Mouse (Mus musculus): ENCODE measurements at regions not wholly inside any gene's neighbourhood (a gene's known extent, or its start where the extent isn't known, plus 50 kb on each side); places are given as distances from the start of the nearest gene placed in this dataset.

DNA sequence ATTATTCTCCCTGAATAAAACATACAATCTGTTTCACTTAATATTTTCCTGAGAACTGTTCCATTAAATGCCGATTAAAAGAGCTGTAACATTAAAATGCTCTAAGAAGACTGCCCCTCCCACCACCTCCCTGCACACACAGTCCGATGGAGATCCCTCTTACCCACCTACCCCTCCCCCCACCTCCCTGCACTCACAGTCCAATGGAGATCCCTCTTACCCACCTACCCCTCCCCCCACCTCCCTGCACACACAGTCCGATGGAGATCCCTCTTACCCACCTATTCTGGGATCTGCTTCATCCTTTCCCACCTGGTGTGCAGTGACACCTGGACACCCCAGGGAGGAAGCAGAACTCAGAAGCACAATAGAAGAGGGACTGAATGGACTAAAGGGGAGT is 305.6 kb downstream of the Cps1 start:
- Histone ChIP-seq H3K9ac (ENCODE audit: insufficient read depth, low read depth, low read length, poor library complexity, severe bottlenecking) (no peak overlapping the region), H3K4me1 (ENCODE audit: control insufficient read depth in 2 of 2, insufficient read depth in 2 of 2, low read length in 2 of 2, poor library complexity in 1 of 2) (no peaks in the 10 kb centered on the region), H3K9me3 (ENCODE audit: control insufficient read depth, insufficient read depth, low read depth, low read length) (no peaks in the 10 kb centered on the region), H3K4me3 (ENCODE audit: insufficient read depth in 1 of 2, low read depth in 1 of 2, low read length in 2 of 2, poor library complexity in 1 of 2, severe bottlenecking in 1 of 2) (no peak overlapping the region), H3K27ac (ENCODE audit: insufficient read depth, low read depth, low read length, poor library complexity, severe bottlenecking) (no peak overlapping the region), H3K36me3 (ENCODE audit: control insufficient read depth, insufficient read depth, low read length, poor library complexity, severe bottlenecking) (no peaks in the 10 kb centered on the region)
- no peak for TF ChIP-seq ZC3H11A (IDR thresholded peaks at IDR 0.05; ENCODE audit: borderline replicate concordance, low read depth, low read length)
- TF ChIP-seq HCFC1 (IDR thresholded peaks at IDR 0.05; ENCODE audit: borderline replicate concordance, insufficient read depth, low read length), result no peak
- TF ChIP-seq CHD2 (IDR thresholded peaks at IDR 0.05; ENCODE audit: low read depth, low read length), result no peak
- no peak for TF ChIP-seq MAFK (IDR thresholded peaks at IDR 0.05; ENCODE audit: insufficient read depth, low read depth, low read length)
- no peak for TF ChIP-seq ZNF384 (IDR thresholded peaks at IDR 0.05; ENCODE audit: low read depth, low read length)
- DNase-seq (ENCODE audit: low read depth, low spot score), result no peak
- in situ Hi-C loops (cut with MboI; ENCODE audit: low sequenced_read_pairs in 2 of 2, unreplicated experiment in 2 of 2), result no loop called here

DNA sequence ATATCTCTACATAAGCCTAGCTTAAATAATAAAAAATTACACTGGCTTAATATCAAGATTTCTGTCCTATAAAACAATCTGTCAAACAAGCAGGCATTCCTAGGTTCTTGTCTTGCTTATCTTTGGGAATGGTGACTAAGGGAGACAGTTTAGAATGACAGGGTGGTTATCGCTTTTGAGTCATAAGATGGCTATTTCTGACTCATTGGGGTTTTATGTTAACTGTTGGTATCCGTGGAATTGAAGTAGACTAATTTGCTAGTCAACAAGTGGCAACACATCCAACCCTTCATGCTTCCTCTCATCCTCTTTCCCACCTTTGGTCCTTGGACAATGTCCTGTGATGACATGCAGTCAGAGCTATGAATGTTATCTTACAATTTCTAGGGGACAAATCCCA is 328.0 kb downstream of the Cps1 start:
- no peak overlapping the region for H3K27ac ChIP-seq (ENCODE audit: insufficient read depth, low read depth, low read length, poor library complexity, severe bottlenecking)
- no peak overlapping the region for H3K9ac ChIP-seq (ENCODE audit: insufficient read depth, low read depth, low read length, poor library complexity, severe bottlenecking)
- no peaks in the 10 kb centered on the region for H3K4me1 ChIP-seq (ENCODE audit: control insufficient read depth in 2 of 2, insufficient read depth in 2 of 2, low read length in 2 of 2, poor library complexity in 1 of 2)
- TF ChIP-seq CHD2 (IDR thresholded peaks at IDR 0.05; ENCODE audit: low read depth, low read length) (no peak), ZNF384 (IDR thresholded peaks at IDR 0.05; ENCODE audit: low read depth, low read length) (no peak), MAFK (IDR thresholded peaks at IDR 0.05; ENCODE audit: insufficient read depth, low read depth, low read length) (no peak), HCFC1 (IDR thresholded peaks at IDR 0.05; ENCODE audit: borderline replicate concordance, insufficient read depth, low read length) (no peak), ZC3H11A (IDR thresholded peaks at IDR 0.05; ENCODE audit: borderline replicate concordance, low read depth, low read length) (no peak)
- in situ Hi-C loops (cut with MboI; ENCODE audit: low sequenced_read_pairs in 2 of 2, unreplicated experiment in 2 of 2), result no loop called here
- no peak for DNase-seq (ENCODE audit: low read depth, low spot score)
- H3K9me3 ChIP-seq (ENCODE audit: control insufficient read depth, insufficient read depth, low read depth, low read length), result no peaks in the 10 kb centered on the region
- H3K36me3 ChIP-seq (ENCODE audit: control insufficient read depth, insufficient read depth, low read length, poor library complexity, severe bottlenecking), result no peaks in the 10 kb centered on the region
- H3K4me3 ChIP-seq (ENCODE audit: insufficient read depth in 1 of 2, low read depth in 1 of 2, low read length in 2 of 2, poor library complexity in 1 of 2, severe bottlenecking in 1 of 2), result no peak overlapping the region

DNA sequence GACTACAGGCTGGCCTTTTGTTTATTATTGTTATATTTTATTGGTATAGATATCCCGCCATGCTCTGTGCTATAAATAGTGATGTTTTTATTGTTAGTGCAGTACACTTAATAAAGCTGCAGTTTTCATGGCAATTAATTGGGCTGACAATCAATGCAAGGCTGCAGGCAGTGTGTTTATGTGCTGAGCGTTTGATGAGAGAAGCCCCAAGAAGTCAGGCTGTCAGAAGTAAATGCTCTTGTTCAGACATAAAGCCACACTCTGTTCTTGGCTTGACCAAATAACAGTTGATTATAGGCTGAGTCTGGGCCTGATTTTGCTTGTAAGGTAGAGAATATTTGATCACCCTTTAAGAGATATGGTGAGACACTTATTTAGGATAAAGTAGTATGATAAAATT is 341.4 kb downstream of the Cps1 start:
- no peak for TF ChIP-seq ZC3H11A (IDR thresholded peaks at IDR 0.05; ENCODE audit: borderline replicate concordance, low read depth, low read length)
- no peak for TF ChIP-seq CHD2 (IDR thresholded peaks at IDR 0.05; ENCODE audit: low read depth, low read length)
- no peak for TF ChIP-seq HCFC1 (IDR thresholded peaks at IDR 0.05; ENCODE audit: borderline replicate concordance, insufficient read depth, low read length)
- no peak for TF ChIP-seq MAFK (IDR thresholded peaks at IDR 0.05; ENCODE audit: insufficient read depth, low read depth, low read length)
- no peak for TF ChIP-seq ZNF384 (IDR thresholded peaks at IDR 0.05; ENCODE audit: low read depth, low read length)
- in situ Hi-C loops (cut with MboI; ENCODE audit: low sequenced_read_pairs in 2 of 2, unreplicated experiment in 2 of 2), result no loop called here
- no peak overlapping the region for H3K27ac ChIP-seq (ENCODE audit: insufficient read depth, low read depth, low read length, poor library complexity, severe bottlenecking)
- H3K9ac ChIP-seq (ENCODE audit: insufficient read depth, low read depth, low read length, poor library complexity, severe bottlenecking), result no peak overlapping the region
- no peaks in the 10 kb centered on the region for H3K4me1 ChIP-seq (ENCODE audit: control insufficient read depth in 2 of 2, insufficient read depth in 2 of 2, low read length in 2 of 2, poor library complexity in 1 of 2)
- no peaks in the 10 kb centered on the region for H3K9me3 ChIP-seq (ENCODE audit: control insufficient read depth, insufficient read depth, low read depth, low read length)
- H3K4me3 ChIP-seq (ENCODE audit: insufficient read depth in 1 of 2, low read depth in 1 of 2, low read length in 2 of 2, poor library complexity in 1 of 2, severe bottlenecking in 1 of 2), result no peak overlapping the region
- no peak for DNase-seq (ENCODE audit: low read depth, low spot score)
- no peaks in the 10 kb centered on the region for H3K36me3 ChIP-seq (ENCODE audit: control insufficient read depth, insufficient read depth, low read length, poor library complexity, severe bottlenecking)

DNA sequence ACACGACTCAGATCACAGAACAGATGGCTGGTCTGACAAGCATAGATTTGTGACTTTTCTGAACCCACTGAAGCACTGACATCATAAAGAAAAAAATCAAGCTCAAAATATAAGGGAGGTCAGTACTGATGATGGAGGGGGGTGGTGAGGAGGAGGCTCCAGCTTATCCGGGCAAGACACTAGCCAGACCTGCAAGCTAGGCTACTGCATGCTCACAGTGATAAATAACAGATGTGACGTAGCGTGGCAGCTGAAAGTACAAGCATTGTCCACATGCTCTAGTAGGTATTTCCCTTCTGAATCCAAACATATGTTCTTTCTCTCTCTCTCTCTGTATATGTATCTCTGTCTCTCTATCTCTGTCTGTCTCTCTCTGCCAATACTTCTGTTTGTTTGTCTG is 342.7 kb downstream of the Cps1 start:
- TF ChIP-seq MAFK (IDR thresholded peaks at IDR 0.05; ENCODE audit: insufficient read depth, low read depth, low read length) (no peak), CHD2 (IDR thresholded peaks at IDR 0.05; ENCODE audit: low read depth, low read length) (no peak), ZC3H11A (IDR thresholded peaks at IDR 0.05; ENCODE audit: borderline replicate concordance, low read depth, low read length) (no peak), HCFC1 (IDR thresholded peaks at IDR 0.05; ENCODE audit: borderline replicate concordance, insufficient read depth, low read length) (no peak), ZNF384 (IDR thresholded peaks at IDR 0.05; ENCODE audit: low read depth, low read length) (no peak)
- Histone ChIP-seq H3K4me3 (ENCODE audit: insufficient read depth in 1 of 2, low read depth in 1 of 2, low read length in 2 of 2, poor library complexity in 1 of 2, severe bottlenecking in 1 of 2) (no peak overlapping the region), H3K9me3 (ENCODE audit: control insufficient read depth, insufficient read depth, low read depth, low read length) (no peaks in the 10 kb centered on the region), H3K9ac (ENCODE audit: insufficient read depth, low read depth, low read length, poor library complexity, severe bottlenecking) (no peak overlapping the region), H3K4me1 (ENCODE audit: control insufficient read depth in 2 of 2, insufficient read depth in 2 of 2, low read length in 2 of 2, poor library complexity in 1 of 2) (no peaks in the 10 kb centered on the region), H3K36me3 (ENCODE audit: control insufficient read depth, insufficient read depth, low read length, poor library complexity, severe bottlenecking) (no peaks in the 10 kb centered on the region), H3K27ac (ENCODE audit: insufficient read depth, low read depth, low read length, poor library complexity, severe bottlenecking) (no peak overlapping the region)
- no peak for DNase-seq (ENCODE audit: low read depth, low spot score)
- in situ Hi-C loops (cut with MboI; ENCODE audit: low sequenced_read_pairs in 2 of 2, unreplicated experiment in 2 of 2), result no loop called here

DNA sequence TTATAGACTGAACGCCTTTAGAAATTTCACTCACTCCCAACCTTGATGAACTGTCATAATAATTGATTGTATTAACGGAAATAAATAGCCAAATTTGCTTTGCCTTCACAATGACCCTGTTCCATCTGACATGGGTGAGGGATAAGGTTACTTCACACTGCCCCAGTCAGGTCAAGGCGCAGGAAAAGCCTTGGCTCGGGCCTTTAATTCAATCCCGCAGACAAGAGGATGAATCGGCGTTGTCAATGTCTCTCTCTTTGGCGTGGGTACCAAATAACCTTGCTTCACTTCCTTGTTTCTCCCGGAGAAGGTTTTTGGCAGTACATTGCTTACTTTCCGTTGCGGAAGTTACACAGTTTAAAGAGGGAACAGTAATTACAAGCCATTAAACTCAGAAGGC is 354.2 kb downstream of the Cps1 start:
- Histone ChIP-seq H3K36me3 (ENCODE audit: control insufficient read depth, insufficient read depth, low read length, poor library complexity, severe bottlenecking) (no peaks in the 10 kb centered on the region), H3K4me3 (ENCODE audit: insufficient read depth in 1 of 2, low read depth in 1 of 2, low read length in 2 of 2, poor library complexity in 1 of 2, severe bottlenecking in 1 of 2) (no peak overlapping the region), H3K9ac (ENCODE audit: insufficient read depth, low read depth, low read length, poor library complexity, severe bottlenecking) (no peak overlapping the region), H3K9me3 (ENCODE audit: control insufficient read depth, insufficient read depth, low read depth, low read length) (no peaks in the 10 kb centered on the region), H3K4me1 (ENCODE audit: control insufficient read depth in 2 of 2, insufficient read depth in 2 of 2, low read length in 2 of 2, poor library complexity in 1 of 2) (no peaks in the 10 kb centered on the region), H3K27ac (ENCODE audit: insufficient read depth, low read depth, low read length, poor library complexity, severe bottlenecking) (no peak overlapping the region)
- in situ Hi-C loops (cut with MboI; ENCODE audit: low sequenced_read_pairs in 2 of 2, unreplicated experiment in 2 of 2), result no loop called here
- no peak for DNase-seq (ENCODE audit: low read depth, low spot score)
- TF ChIP-seq ZC3H11A (IDR thresholded peaks at IDR 0.05; ENCODE audit: borderline replicate concordance, low read depth, low read length), result no peak
- no peak for TF ChIP-seq ZNF384 (IDR thresholded peaks at IDR 0.05; ENCODE audit: low read depth, low read length)
- TF ChIP-seq MAFK (IDR thresholded peaks at IDR 0.05; ENCODE audit: insufficient read depth, low read depth, low read length), result no peak
- TF ChIP-seq CHD2 (IDR thresholded peaks at IDR 0.05; ENCODE audit: low read depth, low read length), result no peak
